Mouse (Mus musculus) gastrocnemius, adult 2 months (tissue): ENCODE measurements around the gene Scp2d1. TPM values are rescaled to one million over a fixed set of nuclear protein-coding genes. Genes with fewer than 3 reads are reported as not detected.
"Not testable (repeated sequence)": the region's sequence is repeated elsewhere in the genome, so short reads cannot be mapped to it uniquely, and the experiment has no call there.

Source experiments
- DNase-seq: peaks from one replicate; pipeline ENCODE4 v3.0.0; 2022
- H3K27ac ChIP-seq: fragments of 200-600 bp; 2 replicates; pipeline ENCODE4 v1.8.1; 2022; ENCODE audit warnings: mild to moderate bottlenecking
- H3K4me3 ChIP-seq: fragments of 200-600 bp; 2 replicates; pipeline ENCODE4 v1.8.1; 2022; ENCODE audit warnings: mild to moderate bottlenecking, moderate library complexity
- CTCF ChIP-seq: fragments of 200-600 bp; IDR thresholded peaks from 2 replicates; pipeline ENCODE4 v1.8.1; 2022; ENCODE audit warnings: antibody characterized with exemption, mild to moderate bottlenecking, moderate library complexity
- intact Hi-C: fragments of 180-260 bp; cut with DNase I; formaldehyde crosslinking; loops from one replicate; pipeline ENCODE4 v1.15.1; 2025
- long read RNA-seq, 2 experiments: library from polyadenylated mRNA; stranded (forward); transcript quantifications; one replicate each; pipeline ENCODE4 v2.0.0; 2021
- total RNA-seq, 2 experiments: library from RNA; stranded (reverse); gene quantifications; 2 replicates each; pipeline ENCODE4 v1.2.3; 2021

Scp2d1 gene
- not detected for total RNA-seq
- long read RNA-seq, experiment 1 = 0 reads
- long read RNA-seq, experiment 2 = 0 reads

- DNase-seq, H3K4me3 ChIP-seq, intact Hi-C loops, H3K27ac ChIP-seq: not testable (repeated sequence)
These were observed at the start of gene Scp2d1 for GRCm38 (mm10) chr2:144823356-144823755. TSS of gene Scp2d1 (plus strand) at chr2:144823656.

GRCm38 (mm10) chr2:144774636-144775160 is 48.8 kb upstream of the Scp2d1 start:
- no peak overlapping the region for H3K4me3 ChIP-seq
- intact Hi-C loops = no loop called here
- no peak for TF ChIP-seq CTCF
- peak; percentile 46 for DNase-seq
- no peak overlapping the region for H3K27ac ChIP-seq

- Histone ChIP-seq H3K4me3 (no peak overlapping the region), H3K27ac (no peak overlapping the region)
- DNase-seq = no peak
- no peak for TF ChIP-seq CTCF
- intact Hi-C loops = no loop called here
These were observed 47.8 kb upstream of the Scp2d1 start for GRCm38 (mm10) chr2:144775626-144776025.

GRCm38 (mm10) chr2:144779263-144779662 is 44.2 kb upstream of the Scp2d1 start:
- DNase-seq = no peak
- TF ChIP-seq CTCF = no peak
- Histone ChIP-seq H3K27ac (no peak overlapping the region), H3K4me3 (no peak overlapping the region)
- intact Hi-C loops = no loop called here

GRCm38 (mm10) chr2:144780731-144781130 is 42.7 kb upstream of the Scp2d1 start:
- DNase-seq = no peak
- Histone ChIP-seq H3K27ac (no peak overlapping the region), H3K4me3 (no peak overlapping the region)
- no peak for TF ChIP-seq CTCF
- intact Hi-C loops = no loop called here

GRCm38 (mm10) chr2:144781871-144782270 is 41.6 kb upstream of the Scp2d1 start:
- no peak for TF ChIP-seq CTCF
- H3K4me3 ChIP-seq = no peak overlapping the region
- H3K27ac ChIP-seq = no peak overlapping the region
- intact Hi-C loops = no loop called here
- DNase-seq = no peak

- TF ChIP-seq CTCF = no peak
- no peak for DNase-seq
- Histone ChIP-seq H3K4me3 (no peak overlapping the region), H3K27ac (no peak overlapping the region)
- intact Hi-C loops = no loop called here
These were observed 41.0 kb upstream of the Scp2d1 start for GRCm38 (mm10) chr2:144782481-144782880.

GRCm38 (mm10) chr2:144783190-144783589 is 40.3 kb upstream of the Scp2d1 start:
- DNase-seq = no peak
- intact Hi-C loops = no loop called here
- no peak overlapping the region for H3K27ac ChIP-seq
- TF ChIP-seq CTCF = no peak
- H3K4me3 ChIP-seq = no peak overlapping the region

GRCm38 (mm10) chr2:144783831-144784230 is 39.6 kb upstream of the Scp2d1 start:
- TF ChIP-seq CTCF = no peak
- no peak overlapping the region for H3K27ac ChIP-seq
- intact Hi-C loops = no loop called here
- no peak overlapping the region for H3K4me3 ChIP-seq
- DNase-seq = no peak

GRCm38 (mm10) chr2:144791671-144792294 is 31.7 kb upstream of the Scp2d1 start:
- Histone ChIP-seq H3K4me3 (no peak overlapping the region), H3K27ac (no peak overlapping the region)
- intact Hi-C loops = no loop called here
- no peak for TF ChIP-seq CTCF
- DNase-seq = no peak

- intact Hi-C loops = no loop called here
- TF ChIP-seq CTCF = no peak
- no peak for DNase-seq
- H3K27ac ChIP-seq = no peak overlapping the region
- no peak overlapping the region for H3K4me3 ChIP-seq
These were observed 25.9 kb upstream of the Scp2d1 start for GRCm38 (mm10) chr2:144797515-144797914.

- no peak for DNase-seq
- Histone ChIP-seq H3K27ac (no peak overlapping the region), H3K4me3 (no peak overlapping the region)
- no peak for TF ChIP-seq CTCF
- intact Hi-C loops = no loop called here
These were observed 15.4 kb upstream of the Scp2d1 start for GRCm38 (mm10) chr2:144807766-144808754.

- no peak for TF ChIP-seq CTCF
- intact Hi-C loops = no loop called here
- no peak overlapping the region for H3K27ac ChIP-seq
- H3K4me3 ChIP-seq = no peak overlapping the region
- no peak for DNase-seq
These were observed 5.1 kb downstream of the Scp2d1 start for GRCm38 (mm10) chr2:144828457-144828985.
